Mouse (Mus musculus) left cerebral cortex, adult 2 months (tissue): ENCODE results near the gene Bad. TPM values are rescaled to one million over a fixed set of nuclear protein-coding genes. Genes with fewer than 3 reads are reported as not detected.
"Not testable (repeated sequence)": the region's sequence is repeated elsewhere in the genome, so short reads cannot be mapped to it uniquely, and the experiment has no call there.

Source experiments
- DNase-seq, 2 experiments: peaks; one replicate each; pipeline ENCODE4 v3.0.0; 2021 to 2022; ENCODE audit warnings: low spot score in 2 of 2, mixed read lengths in 1 of 2; ENCODE audit errors: extremely low spot score in 1 of 2
- H3K27ac ChIP-seq: fragments of 200-600 bp; 2 replicates; pipeline ENCODE4 v1.8.1; 2022
- H3K4me3 ChIP-seq: fragments of 200-600 bp; 2 replicates; pipeline ENCODE4 v1.8.1; 2022
- CTCF ChIP-seq: fragments of 200-600 bp; IDR thresholded peaks from 2 replicates; pipeline ENCODE4 v1.8.1; 2022; ENCODE audit warnings: antibody characterized with exemption, mild to moderate bottlenecking, moderate library complexity
- intact Hi-C: fragments of 180-260 bp; cut with DNase I; formaldehyde crosslinking; loops from one replicate; pipeline ENCODE4 v1.15.1; 2025
- long read RNA-seq, 2 experiments: library from polyadenylated mRNA; stranded (forward); transcript quantifications; one replicate each; pipeline ENCODE4 v2.0.0; 2021; ENCODE audit warnings: borderline mapping rate in 2 of 2
- total RNA-seq, 2 experiments: library from RNA; stranded (reverse); gene quantifications; 2 replicates each; pipeline ENCODE4 v1.2.3; 2021

The Bad gene
- 10 to 100 TPM; 34.8 to 36.2 TPM for total RNA-seq
- long read RNA-seq, experiment 1, transcript Bad-202 (4 exons, 990 nt), result major isoform, 13 of 20 reads
- long read RNA-seq, experiment 1, transcript Bad-201 (4 exons, 1,452 nt), result minor isoform, 5 of 20 reads
- long read RNA-seq, experiment 1, partial matches to known transcripts, result 2 of 20 reads
- long read RNA-seq, experiment 1, other reads (novel, unspliced or antisense), result 0 of 20 reads
- long read RNA-seq, experiment 2, partial matches to known transcripts, result 3 of 10 reads
- long read RNA-seq, experiment 2, other reads (novel, unspliced or antisense), result 0 of 10 reads

DNA sequence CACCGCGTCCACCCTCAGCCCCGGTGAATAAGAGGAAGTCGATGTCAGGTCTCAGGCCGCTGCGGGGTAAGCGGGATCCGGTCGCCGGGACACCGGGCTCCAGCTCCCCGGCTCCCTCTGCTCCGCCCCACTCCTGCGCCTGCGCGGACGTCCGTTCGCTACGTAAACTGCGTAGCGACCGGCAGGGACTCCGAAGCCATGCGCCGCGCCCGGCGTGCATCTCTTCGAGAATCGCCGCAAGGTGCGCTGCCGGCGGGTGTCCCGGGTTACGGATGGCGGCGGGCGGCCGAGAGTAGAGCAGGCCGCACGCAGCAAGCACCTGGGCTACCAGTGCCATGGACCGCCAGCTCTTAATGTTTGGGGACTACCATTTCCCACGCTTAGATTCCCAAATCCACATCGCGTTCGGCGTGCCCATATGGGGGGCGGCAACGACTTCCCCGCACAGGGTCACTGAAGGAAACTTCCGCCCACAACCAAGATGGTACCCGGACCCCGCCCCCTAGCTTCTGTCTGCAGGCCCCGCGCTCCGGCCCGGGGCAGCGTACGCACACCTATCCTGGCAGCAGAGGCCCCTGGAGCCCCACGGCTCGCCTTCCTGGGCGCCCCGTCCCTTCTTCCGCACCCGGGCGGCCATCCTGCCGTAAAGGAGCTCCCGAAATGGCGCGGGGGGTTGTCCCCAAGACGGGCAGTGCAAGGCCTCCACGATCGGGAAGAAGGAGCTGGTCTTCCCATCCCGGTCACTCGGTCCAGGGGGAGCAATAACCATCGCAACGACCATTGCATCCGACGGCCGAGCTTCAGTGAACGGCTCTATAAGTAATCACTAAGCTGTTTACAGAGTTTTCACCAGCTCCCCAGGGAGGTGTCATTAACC is at the start of gene Bad:
Gene Bad (plus strand): TSS at position 490 of the 877 bp plus-strand sequence.
- TF ChIP-seq CTCF, result no peak; the same call in 1 of the 2 replicates
- peak within 1 kb of the TSS; percentile 97 for H3K27ac ChIP-seq
- H3K4me3 ChIP-seq, result peak within 1 kb of the TSS; percentile 92
- peak; percentile 92 to 96 for DNase-seq
- intact Hi-C loops, result loop anchor here (1.0 to 5.0 kb wide), 2 partner anchors 9 to 36 kb away; partner anchors contain the start of gene Plcb3

DNA sequence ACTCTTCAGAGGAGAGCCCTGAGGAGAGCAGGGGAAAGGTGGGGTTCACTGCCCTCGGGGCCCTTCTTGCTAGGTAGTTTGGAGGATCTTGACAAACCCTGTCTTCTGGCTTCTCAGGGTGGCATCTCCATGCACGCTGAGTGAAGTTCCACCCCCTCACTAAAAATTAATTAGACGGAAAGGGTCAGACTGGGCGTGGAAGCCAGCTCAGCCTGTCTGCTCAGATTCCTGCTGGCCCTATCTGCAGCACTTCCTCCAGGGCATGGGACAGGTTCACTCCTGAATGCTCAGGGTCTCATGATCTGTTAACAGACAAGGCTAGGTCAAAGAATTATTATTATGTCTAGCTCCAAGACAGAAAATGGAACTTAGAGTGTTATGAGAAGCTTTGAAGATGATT is 49.1 kb upstream of the Bad start:
- Histone ChIP-seq H3K4me3 (no peak overlapping the region), H3K27ac (no peak overlapping the region)
- DNase-seq, result no peak
- no peak for TF ChIP-seq CTCF
- intact Hi-C loops, result no loop called here

DNA sequence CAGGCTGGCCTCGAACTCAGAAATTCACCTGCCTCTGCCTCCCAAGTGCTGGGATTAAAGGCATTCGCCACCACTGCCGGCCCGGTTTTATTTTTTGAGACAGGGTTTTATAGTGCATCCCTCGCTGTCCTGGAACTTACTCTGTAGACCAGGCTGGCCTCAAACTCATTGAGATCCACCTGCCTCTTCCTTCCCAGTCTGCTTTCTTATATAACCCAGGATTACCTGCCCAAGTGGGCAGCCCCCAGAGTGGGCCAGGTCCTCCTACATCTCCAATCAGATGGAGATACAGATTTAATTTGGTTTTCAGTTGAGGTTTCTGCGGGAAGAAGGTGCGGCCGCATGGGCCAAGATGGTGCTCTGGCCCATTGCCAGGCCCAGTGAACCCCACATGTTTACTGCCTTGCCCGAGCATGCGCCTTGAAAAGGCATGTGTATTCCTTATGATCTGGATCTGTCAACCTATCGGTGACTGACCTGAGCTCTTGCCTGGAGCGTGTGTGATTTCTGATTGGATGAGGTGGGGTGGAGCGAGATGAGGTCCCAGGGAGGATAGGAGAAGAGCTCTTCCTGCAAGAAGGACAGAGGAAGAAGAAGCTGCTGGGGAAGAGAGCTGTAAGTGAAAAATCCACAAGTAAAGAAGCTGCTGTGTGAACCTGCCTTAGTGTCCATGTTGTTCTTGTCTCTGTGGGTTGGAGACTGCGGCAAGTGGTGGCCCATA is 47.8 kb upstream of the Bad start:
- H3K27ac ChIP-seq, result no peak overlapping the region
- intact Hi-C loops, result no loop called here
- no peak for TF ChIP-seq CTCF
- DNase-seq, result no peak
- no peak overlapping the region for H3K4me3 ChIP-seq

DNA sequence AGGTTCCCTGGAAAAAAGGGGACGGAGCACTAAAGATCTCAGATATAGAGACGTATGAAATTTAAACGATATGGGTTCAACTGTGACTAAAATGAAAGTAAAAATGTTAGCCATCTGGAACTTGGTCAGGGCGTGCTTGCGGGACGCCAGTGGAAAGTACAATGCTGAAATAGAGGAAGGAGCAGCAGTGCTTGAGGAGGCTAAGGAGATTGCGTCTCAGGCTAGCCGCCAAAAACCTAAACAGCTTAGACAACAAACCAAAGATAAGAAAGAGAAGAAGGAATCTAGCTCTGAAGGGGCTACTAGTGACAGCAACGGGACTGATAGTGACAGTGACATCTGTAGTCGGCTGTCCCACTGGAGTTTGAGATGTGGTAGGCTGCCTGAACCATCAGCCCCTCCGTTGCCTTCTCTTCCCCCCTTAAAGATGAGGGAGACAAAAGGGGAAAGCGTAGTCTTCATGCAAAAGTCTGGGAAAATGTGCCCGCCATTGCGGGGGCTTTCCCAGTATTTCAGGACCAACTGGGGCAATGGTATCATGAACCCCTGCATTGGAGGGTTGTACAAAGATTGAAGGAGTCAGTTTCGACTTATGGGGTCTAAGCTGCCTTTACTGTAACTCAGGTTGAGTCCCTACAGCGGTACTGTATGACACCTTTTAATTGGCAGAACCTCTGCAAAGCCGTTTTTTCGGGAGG is 45.9 kb upstream of the Bad start:
- intact Hi-C loops, DNase-seq, H3K4me3 ChIP-seq, H3K27ac ChIP-seq: not testable (repeated sequence)

DNA sequence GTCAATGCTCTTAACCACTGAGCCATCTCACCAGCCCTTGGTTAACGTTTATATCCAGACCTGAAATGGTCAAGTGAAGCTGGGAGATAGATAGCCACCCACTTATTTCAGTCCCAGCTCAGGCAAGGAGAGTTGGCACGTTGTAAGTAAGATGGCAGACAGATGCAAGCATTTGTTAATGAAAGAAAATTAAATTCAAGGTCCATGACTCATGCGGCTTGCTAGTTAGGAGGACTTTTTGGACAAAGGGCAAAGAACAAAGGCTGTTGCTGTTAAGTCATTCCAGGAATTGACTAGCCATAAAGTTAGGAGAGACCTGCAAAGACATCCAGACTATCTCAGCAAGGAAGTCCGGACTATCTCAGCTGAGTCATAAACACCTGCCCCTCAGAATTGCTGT is 42.0 kb upstream of the Bad start:
- H3K4me3 ChIP-seq, result no peak overlapping the region
- intact Hi-C loops, result no loop called here
- no peak for TF ChIP-seq CTCF
- no peak overlapping the region for H3K27ac ChIP-seq
- no peak for DNase-seq

DNA sequence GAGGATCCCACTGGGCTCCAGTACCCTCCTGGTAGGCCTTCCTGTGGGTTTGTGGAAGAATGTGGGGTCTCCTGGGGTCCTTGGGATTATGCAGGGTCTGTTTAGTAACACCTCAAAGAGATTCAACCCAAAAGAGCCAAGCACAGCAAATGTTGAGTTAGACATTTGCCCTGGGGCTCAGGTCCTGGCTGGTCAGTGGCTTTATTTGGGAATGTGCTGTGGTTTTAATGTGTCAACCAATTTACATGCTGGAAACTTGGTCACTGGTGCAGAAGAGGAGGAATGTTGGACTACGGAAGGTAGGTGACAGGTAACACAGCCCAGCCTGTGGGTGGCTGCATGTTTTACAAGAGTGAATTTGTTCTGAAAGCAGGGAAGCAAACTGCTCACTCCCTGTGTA is 38.6 kb upstream of the Bad start:
- intact Hi-C loops, result no loop called here
- Histone ChIP-seq H3K4me3 (no peak overlapping the region), H3K27ac (no peak overlapping the region)
- no peak for DNase-seq
- no peak for TF ChIP-seq CTCF

DNA sequence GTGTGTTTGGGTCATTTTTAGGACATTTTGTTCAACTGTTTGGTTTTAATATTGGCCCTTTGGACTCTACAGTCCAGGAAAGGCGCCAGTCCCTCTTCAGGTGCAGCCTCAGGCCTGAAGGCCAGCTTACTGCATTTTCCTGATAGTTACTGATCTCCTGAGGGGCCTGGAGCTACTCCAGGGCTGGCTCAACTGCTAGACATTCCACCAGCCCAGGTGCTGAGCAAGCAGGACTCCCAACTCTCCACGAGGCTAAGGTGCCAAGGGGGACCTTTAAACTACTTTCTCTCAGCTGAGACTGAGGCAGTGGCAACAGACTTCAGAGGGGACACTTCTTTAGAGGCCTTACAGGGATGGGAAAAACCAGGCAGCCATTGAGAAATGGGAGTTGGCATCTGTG is 36.8 kb upstream of the Bad start:
- Histone ChIP-seq H3K27ac (no peak overlapping the region), H3K4me3 (no peak overlapping the region)
- no peak for TF ChIP-seq CTCF
- no peak for DNase-seq
- intact Hi-C loops, result loop anchor here (5.0 kb wide), 2 partner anchors 48 to 408 kb away; partner anchors contain the start of gene Ccdc88b

DNA sequence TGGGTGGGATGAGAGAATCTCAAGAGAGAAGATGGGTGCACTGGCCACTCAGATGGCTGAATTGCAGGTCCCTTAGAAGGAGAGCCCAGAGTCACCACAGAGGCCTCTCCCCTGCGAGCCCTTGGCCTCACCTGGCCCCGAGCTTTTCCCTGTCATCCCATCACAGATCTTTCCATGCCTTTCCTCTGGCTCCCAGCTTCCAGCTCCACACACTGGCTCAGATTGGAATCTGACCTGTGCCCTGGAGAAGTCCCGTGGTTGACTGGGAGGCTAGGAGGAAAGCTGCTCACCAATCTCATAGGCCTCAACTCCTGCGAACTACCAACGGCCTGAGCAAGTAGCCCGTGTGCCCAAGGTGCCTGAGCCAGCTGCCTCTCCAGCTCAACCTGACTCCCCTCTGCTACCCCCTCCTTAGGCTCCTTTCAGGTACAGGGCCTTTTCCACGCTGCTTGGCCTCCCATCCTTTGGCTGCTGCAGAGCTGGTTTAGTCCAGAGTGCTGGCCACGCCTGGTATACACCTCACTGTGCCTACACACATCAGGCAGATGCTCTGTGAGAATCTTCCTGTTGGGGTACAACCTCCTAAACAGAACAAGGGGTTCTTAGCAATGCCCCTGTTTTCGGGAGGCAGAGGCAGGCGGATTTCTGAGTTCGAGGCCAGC is 36.0 kb upstream of the Bad start:
- intact Hi-C loops, result loop anchor here (5.0 kb wide), 2 partner anchors 48 to 408 kb away; partner anchors contain the start of gene Ccdc88b
- Histone ChIP-seq H3K4me3 (no peak overlapping the region), H3K27ac (no peak overlapping the region)
- no peak for TF ChIP-seq CTCF
- DNase-seq, result peak in 1 of 2 experiments; percentile 7

DNA sequence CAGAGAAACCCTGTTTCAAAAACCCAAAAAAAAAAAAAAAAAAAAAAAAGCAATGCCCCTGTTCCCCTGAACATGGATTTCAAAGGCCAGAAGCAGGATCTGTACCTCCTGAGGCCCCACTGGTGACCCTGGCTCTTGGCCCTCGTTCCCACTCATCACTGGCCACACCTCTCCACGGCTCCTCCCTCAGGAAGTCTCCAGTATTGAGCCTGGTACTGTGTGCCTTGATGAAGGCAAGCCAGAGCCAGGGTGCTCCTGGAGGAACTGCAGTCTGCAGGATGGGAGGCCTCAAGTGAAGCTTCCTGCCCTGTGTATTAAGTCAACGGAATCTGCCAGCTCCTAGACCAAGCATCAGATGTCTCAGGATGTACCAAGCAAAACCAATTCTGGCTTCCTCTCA is 35.5 kb upstream of the Bad start:
- intact Hi-C loops, result loop anchor here (5.0 kb wide), 2 partner anchors 49 to 409 kb away; partner anchors contain the start of gene Ccdc88b
- DNase-seq, result peak in 1 of 2 experiments; percentile 7
- Histone ChIP-seq H3K27ac (no peak overlapping the region), H3K4me3 (no peak overlapping the region)
- no peak for TF ChIP-seq CTCF

DNA sequence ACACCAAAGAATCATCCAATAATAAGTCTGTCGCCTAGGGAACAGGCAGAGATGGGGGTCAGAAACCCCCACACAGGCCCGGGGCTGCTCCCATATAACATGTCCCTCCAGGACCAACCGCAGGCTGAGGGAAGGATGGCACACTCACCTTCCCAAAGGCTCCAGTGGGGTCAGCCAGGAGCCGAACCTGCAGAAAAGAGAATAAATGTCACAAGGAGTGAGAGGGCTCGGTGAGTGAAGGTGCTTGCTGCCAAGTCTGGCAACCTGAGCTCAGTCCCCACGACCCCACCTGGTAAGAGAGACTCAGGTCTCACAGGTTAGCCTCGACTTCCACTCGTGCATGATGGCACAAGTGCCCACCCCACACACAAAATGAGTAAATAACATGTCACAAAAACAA is 34.6 kb upstream of the Bad start:
- peak in 1 of 2 experiments; percentile 12 for DNase-seq
- no peak for TF ChIP-seq CTCF
- intact Hi-C loops, result loop anchor here (5.0 kb wide), 2 partner anchors 50 to 410 kb away; partner anchors contain the start of gene Ccdc88b
- no peak overlapping the region for H3K27ac ChIP-seq
- no peak overlapping the region for H3K4me3 ChIP-seq
